Mouse (Mus musculus): ENCODE data around the gene Pitx2. TPM values are rescaled to one million over a fixed set of nuclear protein-coding genes. Genes with fewer than 3 reads are reported as not detected.

The Pitx2 gene
- polyA plus RNA-seq, 1 experiment from 2014 or later, result 62.5 TPM

DNA sequence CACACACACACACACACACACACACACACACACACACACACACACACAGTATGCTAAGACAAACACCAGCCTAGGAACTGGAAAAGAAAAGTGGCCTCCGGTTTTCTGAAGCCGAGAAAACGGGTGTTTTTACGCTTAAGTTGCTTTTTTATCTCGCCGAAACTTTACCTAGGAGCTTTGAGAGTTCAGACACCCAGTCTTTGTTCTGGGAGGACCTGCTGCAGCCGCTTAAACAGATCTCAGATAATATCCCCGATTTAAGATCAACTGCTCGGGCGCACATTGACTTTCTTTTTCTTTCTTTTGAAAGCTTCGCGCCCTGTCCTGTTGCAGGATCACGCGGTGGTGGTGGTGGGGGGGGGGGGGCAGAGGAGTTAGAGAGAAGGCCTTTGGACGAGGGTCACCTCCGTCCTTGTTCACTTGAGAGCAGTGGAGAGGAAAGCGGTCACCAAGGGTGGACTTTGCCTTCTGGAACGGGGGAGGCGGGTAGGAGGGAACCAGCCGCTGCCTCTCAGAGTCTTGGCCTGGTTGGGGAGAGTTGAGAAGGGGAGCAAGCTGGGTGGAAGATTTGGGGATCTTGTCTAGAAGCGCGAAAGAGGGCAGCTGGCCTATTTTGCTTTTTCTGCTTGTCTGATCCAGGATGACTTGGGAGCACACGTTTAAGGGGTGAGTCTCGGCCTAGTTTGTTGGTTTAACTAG, 21.2 kb downstream of the Pitx2 start:
- Histone ChIP-seq H3K27ac (no peak overlapping the region), H3K9ac (peak overlapping the region; percentile 21; the same call in 1 of the 2 replicates), H3K4me1 (peaks cover 18% of the 10 kb centered on the region), H3K4me3 (peak overlapping the region; percentile 4; the same call in 1 of the 2 replicates), H3K4me2 (0 out of 2 replicates have a peak overlapping the region, but pooled peaks have one; percentile 22), H3K27me3 (peaks cover 94% of the 10 kb centered on the region), H3K9me3 (no peaks in the 10 kb centered on the region), H3K36me3 (no peaks in the 10 kb centered on the region)
- WGBS, result 6% methylated on average over 24 of the region's 24 CpGs
- no peak for ATAC-seq (ENCODE audit: insufficient number of reproducible peaks, insufficient read depth, low FRiP score, low TSS enrichment, low read depth)

GRCm38 (mm10) chr3:129221380-129222260, 21.9 kb downstream of the Pitx2 start:
- no peak for ATAC-seq (ENCODE audit: insufficient number of reproducible peaks, insufficient read depth, low FRiP score, low TSS enrichment, low read depth)
- Histone ChIP-seq H3K4me3 (no peak overlapping the region), H3K4me2 (peak overlapping the region; percentile 5; the same call in 1 of the 2 replicates), H3K9me3 (no peaks in the 10 kb centered on the region), H3K9ac (peak overlapping the region; percentile 21; the same call in 1 of the 2 replicates), H3K36me3 (no peaks in the 10 kb centered on the region), H3K27ac (no peak overlapping the region), H3K4me1 (peaks cover 19% of the 10 kb centered on the region), H3K27me3 (peaks cover 94% of the 10 kb centered on the region)
- WGBS, result 4% methylated on average over 26 of the region's 27 CpGs

DNA sequence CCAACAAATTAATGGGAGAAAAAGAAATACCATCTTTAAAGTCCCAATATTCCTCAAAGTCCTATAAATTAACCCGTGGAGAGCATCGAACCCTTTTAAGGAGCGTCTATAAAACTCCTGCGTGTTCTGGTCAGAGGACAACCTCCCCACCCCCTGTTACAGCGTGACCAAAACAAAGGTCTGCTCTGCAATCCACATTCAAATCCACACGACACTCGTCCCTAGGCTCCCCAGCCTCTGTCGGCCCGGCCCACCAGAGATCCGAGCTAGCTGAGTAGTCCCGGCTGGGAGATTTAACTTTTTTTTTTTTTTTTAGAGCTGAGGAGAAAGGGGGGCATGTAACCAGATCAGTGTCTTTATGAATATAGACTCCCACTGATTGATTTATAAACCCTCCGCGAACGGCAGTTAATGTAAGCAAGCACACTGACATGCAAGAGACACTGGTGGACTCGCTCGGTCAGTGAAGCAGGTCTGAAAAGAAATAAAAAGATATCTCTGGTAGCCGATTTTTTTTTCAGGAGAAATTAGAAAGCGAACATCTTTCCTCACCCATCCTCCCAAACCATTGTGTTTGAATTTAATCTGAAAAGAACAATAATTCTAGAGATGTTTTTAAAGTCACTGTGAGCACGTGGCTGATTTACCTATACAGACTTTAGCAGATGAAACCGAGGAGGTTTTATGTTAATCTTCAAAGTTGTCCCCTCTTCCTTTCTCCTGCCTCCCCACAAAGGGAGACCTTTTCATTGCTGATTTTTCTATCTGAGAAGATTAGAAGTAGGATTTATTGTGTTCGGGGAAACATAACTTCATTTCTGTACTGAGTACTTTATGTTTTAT, 23.0 kb downstream of the Pitx2 start:
- Histone ChIP-seq H3K9me3 (no peaks in the 10 kb centered on the region), H3K27ac (no peak overlapping the region), H3K4me2 (no peak overlapping the region), H3K4me3 (no peak overlapping the region), H3K27me3 (peaks cover 94% of the 10 kb centered on the region), H3K4me1 (peaks cover 24% of the 10 kb centered on the region), H3K36me3 (no peaks in the 10 kb centered on the region), H3K9ac (no peak overlapping the region)
- WGBS, result 2% methylated on average over 21 of the region's 21 CpGs
- no peak for ATAC-seq (ENCODE audit: insufficient number of reproducible peaks, insufficient read depth, low FRiP score, low TSS enrichment, low read depth)

DNA sequence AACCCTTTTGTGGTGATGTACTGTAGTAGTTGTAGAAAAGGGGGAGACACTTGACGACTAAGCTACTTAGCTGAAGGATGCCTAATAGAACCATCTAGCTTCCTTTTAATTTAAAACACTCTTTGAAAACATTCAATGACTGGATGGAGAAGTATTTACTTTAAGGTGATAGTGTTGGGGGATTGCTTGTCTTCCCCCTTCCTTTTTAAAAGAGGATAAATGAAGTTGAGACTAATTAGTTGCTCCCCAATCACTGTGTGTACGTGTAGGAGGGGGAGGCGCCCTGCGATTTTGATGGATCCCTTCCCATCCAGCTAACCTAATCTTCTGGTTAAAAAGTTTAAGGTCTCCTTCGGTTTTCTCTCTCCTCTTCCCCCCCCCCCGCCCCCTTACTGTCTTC, 23.7 kb downstream of the Pitx2 start:
- Histone ChIP-seq H3K4me2 (no peak overlapping the region), H3K9ac (no peak overlapping the region), H3K9me3 (no peaks in the 10 kb centered on the region), H3K4me1 (peaks cover 23% of the 10 kb centered on the region), H3K27me3 (peaks cover 94% of the 10 kb centered on the region), H3K36me3 (no peaks in the 10 kb centered on the region), H3K27ac (no peak overlapping the region), H3K4me3 (no peak overlapping the region)
- WGBS, result 4% methylated on average over 6 of the region's 6 CpGs
- no peak for ATAC-seq (ENCODE audit: insufficient number of reproducible peaks, insufficient read depth, low FRiP score, low TSS enrichment, low read depth)

DNA sequence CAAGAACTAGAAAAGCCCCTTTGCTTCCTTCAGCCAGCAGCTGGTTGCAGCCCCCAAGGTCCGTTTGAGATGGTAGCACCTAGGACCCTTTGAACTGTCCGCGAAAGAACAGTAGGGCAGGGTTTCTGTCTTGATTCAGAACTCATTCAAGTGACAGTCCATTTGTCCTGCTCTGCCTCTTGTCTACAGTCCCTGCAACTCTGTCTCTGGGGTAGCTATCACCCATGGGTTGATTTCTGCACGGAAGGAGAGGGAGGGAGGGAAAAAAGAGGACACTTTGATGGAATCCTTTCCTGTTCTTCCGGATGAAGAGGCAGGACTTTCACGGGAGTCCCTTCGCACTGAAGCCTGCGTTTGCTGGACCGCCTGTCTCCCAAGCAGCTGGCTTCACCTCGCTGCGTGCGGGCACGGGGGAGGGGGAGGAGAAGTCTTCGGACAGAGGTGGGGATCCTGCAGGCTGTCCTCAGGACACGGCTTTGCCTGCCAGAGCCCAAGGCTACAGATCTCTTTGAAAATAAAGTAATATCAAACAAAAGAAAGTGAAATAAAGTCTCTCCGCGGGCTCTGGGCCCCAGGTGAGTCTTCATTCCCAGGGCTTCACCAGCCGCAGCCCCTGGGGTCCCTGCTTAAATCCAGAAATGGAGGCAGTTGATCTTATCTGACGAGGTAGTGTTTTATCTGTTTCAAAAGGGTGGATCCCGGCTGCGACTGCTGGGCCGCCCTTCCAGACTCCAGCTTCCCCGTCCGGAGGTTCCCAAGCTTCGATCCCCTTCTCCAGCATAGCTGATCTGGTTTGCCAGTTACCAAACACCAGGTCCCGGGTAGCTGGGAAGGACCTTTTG, 24.5 kb downstream of the Pitx2 start:
- Histone ChIP-seq H3K9me3 (no peaks in the 10 kb centered on the region), H3K4me1 (peaks cover 19% of the 10 kb centered on the region), H3K27me3 (peaks cover 93% of the 10 kb centered on the region), H3K36me3 (no peaks in the 10 kb centered on the region), H3K9ac (peak overlapping the region; percentile 55; the same call in 1 of the 2 replicates), H3K4me2 (peak overlapping the region; percentile 41), H3K4me3 (peak overlapping the region; percentile 13), H3K27ac (0 out of 2 replicates have a peak overlapping the region, but pooled peaks have one; percentile 45)
- 2% methylated on average over 26 of the region's 26 CpGs for WGBS
- ATAC-seq (ENCODE audit: insufficient number of reproducible peaks, insufficient read depth, low FRiP score, low TSS enrichment, low read depth), result no peak

DNA sequence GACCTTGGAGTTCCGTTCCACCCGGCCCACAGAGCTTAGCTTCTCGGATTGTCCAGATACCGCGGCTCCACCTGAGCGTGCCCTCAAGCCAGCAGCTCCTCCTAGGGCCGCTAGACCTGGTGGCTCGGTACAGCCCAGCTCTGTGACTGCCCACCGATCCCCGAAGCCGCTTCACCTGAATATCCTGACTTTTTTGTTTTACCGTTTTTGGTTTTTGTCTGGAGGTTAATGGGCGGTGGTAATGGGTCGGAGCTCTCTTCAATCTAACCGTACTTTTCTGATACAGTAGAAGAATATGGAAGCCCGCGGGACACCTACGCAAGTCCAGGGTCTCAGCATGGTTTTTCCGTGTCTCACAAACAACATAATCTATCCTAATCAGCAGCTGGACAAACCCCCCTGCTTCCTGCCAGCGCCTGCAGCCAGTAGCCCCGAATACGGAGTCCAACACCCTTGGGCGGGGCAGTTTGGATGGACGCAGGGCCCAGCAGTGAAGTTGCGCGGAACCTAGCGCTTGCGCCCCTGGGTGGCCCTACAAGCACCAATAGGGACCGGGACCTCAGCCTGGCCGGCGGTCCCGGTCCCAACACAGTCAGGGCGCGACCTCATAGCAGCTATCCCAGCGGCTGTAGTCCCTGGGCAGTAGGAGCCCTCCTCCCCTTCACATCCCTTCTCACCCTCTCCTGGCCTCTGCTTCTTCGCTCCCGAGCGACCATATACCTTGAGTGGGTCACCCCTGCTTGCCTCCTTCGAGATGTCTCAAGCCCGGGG, 25.3 kb downstream of the Pitx2 start:
- no peak overlapping the region for H3K27ac ChIP-seq
- H3K9ac ChIP-seq, result peak overlapping the region; percentile 55
- no peak for ATAC-seq (ENCODE audit: insufficient number of reproducible peaks, insufficient read depth, low FRiP score, low TSS enrichment, low read depth)
- 2% methylated on average over 40 of the region's 40 CpGs for WGBS
- H3K9me3 ChIP-seq, result no peaks in the 10 kb centered on the region
- peaks cover 19% of the 10 kb centered on the region for H3K4me1 ChIP-seq
- H3K36me3 ChIP-seq, result no peaks in the 10 kb centered on the region
- peaks cover 87% of the 10 kb centered on the region for H3K27me3 ChIP-seq
- peak overlapping the region; percentile 41 for H3K4me2 ChIP-seq
- H3K4me3 ChIP-seq, result peak overlapping the region; percentile 13

DNA sequence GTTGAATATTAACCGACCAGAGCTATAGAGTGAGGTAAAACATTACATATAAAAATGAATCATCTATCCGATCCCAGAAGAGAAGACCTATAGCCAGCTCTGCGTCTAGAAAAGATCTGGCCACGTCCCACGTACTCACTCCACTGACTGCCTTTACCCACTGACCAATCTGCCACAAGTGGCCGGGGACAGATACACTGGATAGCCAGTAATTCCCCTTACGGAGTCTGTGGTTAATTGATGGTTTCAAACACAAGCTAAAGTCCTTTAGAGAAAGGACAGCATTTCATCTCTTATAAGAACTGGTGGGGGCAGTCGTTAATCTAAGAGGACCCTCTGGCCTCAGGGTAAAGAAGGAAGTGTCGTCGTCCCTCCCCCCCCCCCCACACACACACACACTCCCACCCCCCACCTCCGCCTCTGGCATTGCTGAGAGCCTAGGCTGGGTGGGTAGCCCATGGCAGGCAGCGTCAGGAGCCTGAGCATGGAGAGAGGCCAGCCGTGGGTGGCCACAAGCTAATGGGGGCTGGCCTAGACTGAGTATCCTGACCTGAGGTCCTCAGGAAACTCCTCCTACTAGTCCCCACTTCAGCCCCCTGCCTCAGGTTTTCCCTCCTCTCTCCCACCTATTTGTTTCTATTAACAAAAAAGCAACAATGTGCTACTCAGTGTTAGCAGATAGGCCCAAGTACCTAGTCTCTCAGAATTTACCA, 26.1 kb downstream of the Pitx2 start:
- H3K4me3 ChIP-seq, result peak overlapping the region; percentile 13; the same call in 1 of the 2 replicates
- H3K9ac ChIP-seq, result peak overlapping the region; percentile 55; the same call in 1 of the 2 replicates
- H3K4me2 ChIP-seq, result peak overlapping the region; percentile 41
- H3K27ac ChIP-seq, result no peak overlapping the region
- peaks cover 19% of the 10 kb centered on the region for H3K4me1 ChIP-seq
- H3K27me3 ChIP-seq, result peaks cover 84% of the 10 kb centered on the region
- H3K36me3 ChIP-seq, result no peaks in the 10 kb centered on the region
- no peaks in the 10 kb centered on the region for H3K9me3 ChIP-seq
- WGBS, result 1% methylated on average over 13 of the region's 13 CpGs
- ATAC-seq (ENCODE audit: insufficient number of reproducible peaks, insufficient read depth, low FRiP score, low TSS enrichment, low read depth), result no peak

DNA sequence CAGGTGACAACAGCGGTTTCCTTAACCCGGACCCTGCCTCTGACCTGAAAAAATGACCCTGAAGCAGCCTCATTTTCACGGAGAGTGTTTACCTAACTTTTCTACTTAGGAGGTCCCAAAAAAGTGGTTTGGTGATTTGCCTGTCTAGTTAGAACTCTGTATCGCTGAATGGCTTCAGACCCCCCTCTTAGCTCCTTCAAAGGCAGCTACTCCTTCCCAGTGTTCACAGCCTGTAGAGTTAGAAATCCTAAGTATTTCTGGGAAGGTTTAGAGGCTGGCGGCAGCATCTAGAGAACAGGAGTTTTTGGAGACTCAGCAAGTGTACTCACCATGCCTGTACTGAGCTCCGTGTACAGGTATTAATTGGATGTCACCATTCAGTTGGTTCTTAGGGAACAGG, 27.0 kb downstream of the Pitx2 start:
- Histone ChIP-seq H3K4me3 (no peak overlapping the region), H3K27ac (no peak overlapping the region), H3K36me3 (no peaks in the 10 kb centered on the region), H3K9me3 (no peaks in the 10 kb centered on the region), H3K9ac (no peak overlapping the region), H3K4me2 (peak overlapping the region; percentile 9), H3K27me3 (peaks cover 75% of the 10 kb centered on the region), H3K4me1 (peaks cover 19% of the 10 kb centered on the region)
- 2% methylated on average over 6 of the region's 6 CpGs for WGBS
- no peak for ATAC-seq (ENCODE audit: insufficient number of reproducible peaks, insufficient read depth, low FRiP score, low TSS enrichment, low read depth)

DNA sequence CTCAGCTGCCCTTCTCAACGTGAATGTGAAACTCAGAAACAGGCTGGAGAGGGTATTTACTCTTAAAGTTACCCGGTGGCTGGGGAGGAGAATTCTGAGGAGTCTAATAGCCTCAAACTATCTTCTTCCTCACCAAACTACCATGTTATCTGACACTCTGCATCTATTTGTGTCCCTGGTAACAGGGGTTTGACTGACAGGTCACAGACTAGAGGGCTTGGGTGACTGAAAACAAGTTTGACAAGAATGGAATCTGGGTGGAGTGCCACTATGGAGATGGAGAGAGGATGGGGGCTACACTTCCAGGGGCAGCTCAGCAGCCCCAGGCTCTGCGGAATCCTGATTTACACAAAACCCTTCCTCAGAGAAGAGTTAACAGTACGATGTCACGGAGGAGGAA, 27.7 kb downstream of the Pitx2 start:
- H3K27ac ChIP-seq, result no peak overlapping the region
- peaks cover 19% of the 10 kb centered on the region for H3K4me1 ChIP-seq
- peaks cover 68% of the 10 kb centered on the region for H3K27me3 ChIP-seq
- ATAC-seq (ENCODE audit: insufficient number of reproducible peaks, insufficient read depth, low FRiP score, low TSS enrichment, low read depth), result 0 out of 2 replicates have a peak, but pooled peaks have one; percentile 48
- H3K9me3 ChIP-seq, result no peaks in the 10 kb centered on the region
- no peak overlapping the region for H3K4me3 ChIP-seq
- peak overlapping the region; percentile 9; the same call in 1 of the 2 replicates for H3K4me2 ChIP-seq
- no peak overlapping the region for H3K9ac ChIP-seq
- H3K36me3 ChIP-seq, result no peaks in the 10 kb centered on the region
- WGBS, result 3% methylated on average over 5 of the region's 5 CpGs

Measured in embryonic facial prominence, embryonic 13.5 days (tissue).